Mouse (Mus musculus): ENCODE results near the gene Sgsh. TPM values are rescaled to one million over a fixed set of nuclear protein-coding genes. Genes with fewer than 3 reads are reported as not detected.

Gene Sgsh
- polyA plus RNA-seq, 1 experiment from 2014 or later = 5.5 TPM

- no peaks in the 10 kb centered on the region for H3K36me3 ChIP-seq
- no peak for ATAC-seq (ENCODE audit: insufficient number of reproducible peaks, insufficient read depth, low FRiP score, low TSS enrichment, low read depth)
- no peak overlapping the region for H3K4me2 ChIP-seq
- H3K27ac ChIP-seq = peak overlapping the region; percentile 51; the same call in 1 of the 2 replicates
- H3K4me1 ChIP-seq (replicated peaks) = peaks cover 13% of the 10 kb centered on the region
- no peaks in the 10 kb centered on the region for H3K9me3 ChIP-seq
- H3K27me3 ChIP-seq = peaks cover 43% of the 10 kb centered on the region
- 57% methylated on average over 13 of the region's 13 CpGs for WGBS
- no peak overlapping the region for H3K4me3 ChIP-seq (replicated peaks)
- no peak overlapping the region for H3K9ac ChIP-seq (replicated peaks)
Measured at GRCm38 (mm10) chr11:119306762-119307657, 48.3 kb downstream of the Sgsh start.

GRCm38 (mm10) chr11:119304904-119305712 is 50.2 kb downstream of the Sgsh start:
- H3K9me3 ChIP-seq = no peaks in the 10 kb centered on the region
- H3K9ac ChIP-seq (replicated peaks) = no peak overlapping the region
- no peak overlapping the region for H3K4me2 ChIP-seq
- H3K4me3 ChIP-seq (replicated peaks) = no peak overlapping the region
- H3K27me3 ChIP-seq = peaks cover 31% of the 10 kb centered on the region
- H3K36me3 ChIP-seq = no peaks in the 10 kb centered on the region
- 47% methylated on average over 16 of the region's 16 CpGs for WGBS
- no peak for ATAC-seq (ENCODE audit: insufficient number of reproducible peaks, insufficient read depth, low FRiP score, low TSS enrichment, low read depth)
- peaks cover 18% of the 10 kb centered on the region for H3K4me1 ChIP-seq (replicated peaks)
- H3K27ac ChIP-seq = no peak overlapping the region

GRCm38 (mm10) chr11:119300986-119301385 is 54.4 kb downstream of the Sgsh start:
- ATAC-seq (ENCODE audit: insufficient number of reproducible peaks, insufficient read depth, low FRiP score, low TSS enrichment, low read depth) = no peak
- H3K4me2 ChIP-seq = peak overlapping the region; percentile 86; the same call in 1 of the 2 replicates
- H3K36me3 ChIP-seq = peaks cover 22% of the 10 kb centered on the region
- H3K9ac ChIP-seq (replicated peaks) = no peak overlapping the region
- 22% methylated on average over 2 of the region's 2 CpGs for WGBS
- no peaks in the 10 kb centered on the region for H3K9me3 ChIP-seq
- H3K4me1 ChIP-seq (replicated peaks) = peaks cover 18% of the 10 kb centered on the region
- no peak overlapping the region; the same call in 1 of the 2 replicates for H3K4me3 ChIP-seq (replicated peaks)
- H3K27ac ChIP-seq = no peak overlapping the region
- H3K27me3 ChIP-seq = peaks cover 21% of the 10 kb centered on the region

- Histone ChIP-seq H3K27me3 (peaks cover 21% of the 10 kb centered on the region), H3K36me3 (peaks cover 28% of the 10 kb centered on the region), H3K4me1 (replicated peaks) (peaks cover 18% of the 10 kb centered on the region), H3K9ac (replicated peaks) (peak overlapping the region; percentile 98), H3K27ac (peak overlapping the region; percentile 87), H3K4me3 (replicated peaks) (peak overlapping the region; percentile 97), H3K4me2 (peak overlapping the region; percentile 86), H3K9me3 (no peaks in the 10 kb centered on the region)
- ATAC-seq (ENCODE audit: insufficient number of reproducible peaks, insufficient read depth, low FRiP score, low TSS enrichment, low read depth) = peak; percentile 42
- WGBS = 2% methylated on average over 31 of the region's 31 CpGs
Measured at GRCm38 (mm10) chr11:119300246-119300935, 54.9 kb downstream of the Sgsh start.

GRCm38 (mm10) chr11:119299391-119300245 is 55.7 kb downstream of the Sgsh start, which contains the start of gene Eif4a3:
Eif4a3 (minus strand) TSS chr11:119300089.
- WGBS = under 1% methylated on average over 89 of the region's 89 CpGs
- peak within 1 kb of the TSS; percentile 87 for H3K27ac ChIP-seq
- H3K4me1 ChIP-seq (replicated peaks) = peaks cover 18% of the 10 kb centered on the region
- H3K9ac ChIP-seq (replicated peaks) = peak within 1 kb of the TSS; percentile 98
- peaks cover 36% of the 10 kb centered on the region for H3K36me3 ChIP-seq
- peak within 1 kb of the TSS; percentile 86 for H3K4me2 ChIP-seq
- H3K4me3 ChIP-seq (replicated peaks) = peak within 1 kb of the TSS; percentile 97
- H3K9me3 ChIP-seq = no peaks in the 10 kb centered on the region
- H3K27me3 ChIP-seq = peaks cover 15% of the 10 kb centered on the region
- ATAC-seq (ENCODE audit: insufficient number of reproducible peaks, insufficient read depth, low FRiP score, low TSS enrichment, low read depth) = peak; percentile 88

GRCm38 (mm10) chr11:119298917-119299316 is 56.4 kb downstream of the Sgsh start:
- Histone ChIP-seq H3K27ac (0 out of 2 replicates have a peak overlapping the region, but pooled peaks have one; percentile 87), H3K27me3 (peaks cover 8% of the 10 kb centered on the region; the same call in 1 of the 2 replicates)

GRCm38 (mm10) chr11:119297996-119298395 is 57.3 kb downstream of the Sgsh start:
- ATAC-seq (ENCODE audit: insufficient number of reproducible peaks, insufficient read depth, low FRiP score, low TSS enrichment, low read depth) = no peak
- H3K36me3 ChIP-seq = peaks cover 52% of the 10 kb centered on the region
- H3K27me3 ChIP-seq = peaks cover 3% of the 10 kb centered on the region; the same call in 1 of the 2 replicates
- no peak overlapping the region for H3K9ac ChIP-seq (replicated peaks)
- H3K4me3 ChIP-seq (replicated peaks) = 0 out of 2 replicates have a peak overlapping the region, but pooled peaks have one; percentile 97
- no peak overlapping the region for H3K27ac ChIP-seq
- no peaks in the 10 kb centered on the region for H3K9me3 ChIP-seq
- peaks cover 18% of the 10 kb centered on the region for H3K4me1 ChIP-seq (replicated peaks)
- whole genome bisulfite sequencing = 85% methylated on average over 6 of the region's 6 CpGs
- H3K4me2 ChIP-seq = peak overlapping the region; percentile 86; the same call in 1 of the 2 replicates

More at GRCm38 (mm10) chr11:119298917-119299316, 56.4 kb downstream of the Sgsh start:
- 18% methylated on average over 7 of the region's 7 CpGs for WGBS
- Histone ChIP-seq H3K9ac (replicated peaks) (peak overlapping the region; percentile 98), H3K4me3 (replicated peaks) (peak overlapping the region; percentile 97), H3K36me3 (peaks cover 43% of the 10 kb centered on the region), H3K4me2 (peak overlapping the region; percentile 86), H3K9me3 (no peaks in the 10 kb centered on the region), H3K4me1 (replicated peaks) (peaks cover 18% of the 10 kb centered on the region)
- no peak for ATAC-seq (ENCODE audit: insufficient number of reproducible peaks, insufficient read depth, low FRiP score, low TSS enrichment, low read depth)

MicroRNAs encoded within 50 kb of the gene (microRNA counts, 519-probe panel; counts per million panel counts)
- not detected for microRNA mmu-miR-1932

Small RNA genes lying within 50 kb of the gene (microRNA-seq; reads per million reads assigned to microRNA genes)
- not detected for gene Mir1932

Other genes starting within 250 kb of the Sgsh start
- 17.4 and 22.2 TPM in 2 replicates for gene Tbc1d16, start 127.0 kb downstream of the Sgsh start, polyA plus RNA-seq (2016; fragmentation: Nextera tagmentation; extraction: Ambion mirVana)
- 8.7 and 8.8 TPM in 2 replicates for gene Ccdc40, start 127.0 kb downstream of the Sgsh start, polyA plus RNA-seq (2016; fragmentation: Nextera tagmentation; extraction: Ambion mirVana)
- 39.4 and 43.4 TPM in 2 replicates for gene Gaa, start 87.6 kb downstream of the Sgsh start, polyA plus RNA-seq (2016; fragmentation: Nextera tagmentation; extraction: Ambion mirVana)
- 390 and 396 TPM in 2 replicates for gene Eif4a3, start 55.4 kb downstream of the Sgsh start, polyA plus RNA-seq (2016; fragmentation: Nextera tagmentation; extraction: Ambion mirVana)
- 0.27 and 0.56 TPM in 2 replicates for gene Card14, start 47.8 kb downstream of the Sgsh start, polyA plus RNA-seq (2016; fragmentation: Nextera tagmentation; extraction: Ambion mirVana)
- 12.2 and 12.4 TPM in 2 replicates for gene Slc26a11, start within 50 bp of the Sgsh start, polyA plus RNA-seq (2016; fragmentation: Nextera tagmentation; extraction: Ambion mirVana)
- gene Rnf213, start 37.6 kb upstream of the Sgsh start, polyA plus RNA-seq (2016; fragmentation: Nextera tagmentation; extraction: Ambion mirVana) = 2.6 and 3.4 TPM in 2 replicates
- gene Endov, start 135.8 kb upstream of the Sgsh start, polyA plus RNA-seq (2016; fragmentation: Nextera tagmentation; extraction: Ambion mirVana) = 21.3 and 21.6 TPM in 2 replicates
- gene Nptx1, start 192.2 kb upstream of the Sgsh start, polyA plus RNA-seq (2016; fragmentation: Nextera tagmentation; extraction: Ambion mirVana) = 1.0 and 1.4 TPM in 2 replicates
- gene Rptor, start 247.4 kb upstream of the Sgsh start, polyA plus RNA-seq (2016; fragmentation: Nextera tagmentation; extraction: Ambion mirVana) = 17.7 and 18.6 TPM in 2 replicates